Mouse (Mus musculus): Measurements from ENCODE around the gene Vwa1.

- TF ChIP-seq POLR2A (IDR thresholded peaks at IDR 0.05; ENCODE audit: insufficient read depth, low read length) = no peak
- TF ChIP-seq CTCF (IDR thresholded peaks at IDR 0.05; ENCODE audit: low read depth, low read length) = no peak
- TF ChIP-seq EP300 (IDR thresholded peaks at IDR 0.05; ENCODE audit: insufficient read depth, low read depth, low read length) = no peak
Observed at GRCm38 (mm10) chr4:155738262-155738661, 36.2 kb downstream of the Vwa1 start.

Measured in ES-Bruce4 (cell line).